Mouse (Mus musculus) leukemia stem cell, adult 10-12 weeks (primary cell): ENCODE measurements around the gene Slc19a2. TPM values are rescaled to one million over a fixed set of nuclear protein-coding genes. Genes with fewer than 3 reads are reported as not detected.

Experiments
- polyA plus RNA-seq: library from polyadenylated mRNA; stranded (reverse); fragments of >175 nt; gene quantifications from 2 replicates; pipeline ENCODE4 v1.2.3, GENCODE M21; 2012; ENCODE audit warnings: low replicate concordance

Gene Slc19a2
- polyA plus RNA-seq: 39.1 and 47.4 TPM in 2 replicates

DNA sequence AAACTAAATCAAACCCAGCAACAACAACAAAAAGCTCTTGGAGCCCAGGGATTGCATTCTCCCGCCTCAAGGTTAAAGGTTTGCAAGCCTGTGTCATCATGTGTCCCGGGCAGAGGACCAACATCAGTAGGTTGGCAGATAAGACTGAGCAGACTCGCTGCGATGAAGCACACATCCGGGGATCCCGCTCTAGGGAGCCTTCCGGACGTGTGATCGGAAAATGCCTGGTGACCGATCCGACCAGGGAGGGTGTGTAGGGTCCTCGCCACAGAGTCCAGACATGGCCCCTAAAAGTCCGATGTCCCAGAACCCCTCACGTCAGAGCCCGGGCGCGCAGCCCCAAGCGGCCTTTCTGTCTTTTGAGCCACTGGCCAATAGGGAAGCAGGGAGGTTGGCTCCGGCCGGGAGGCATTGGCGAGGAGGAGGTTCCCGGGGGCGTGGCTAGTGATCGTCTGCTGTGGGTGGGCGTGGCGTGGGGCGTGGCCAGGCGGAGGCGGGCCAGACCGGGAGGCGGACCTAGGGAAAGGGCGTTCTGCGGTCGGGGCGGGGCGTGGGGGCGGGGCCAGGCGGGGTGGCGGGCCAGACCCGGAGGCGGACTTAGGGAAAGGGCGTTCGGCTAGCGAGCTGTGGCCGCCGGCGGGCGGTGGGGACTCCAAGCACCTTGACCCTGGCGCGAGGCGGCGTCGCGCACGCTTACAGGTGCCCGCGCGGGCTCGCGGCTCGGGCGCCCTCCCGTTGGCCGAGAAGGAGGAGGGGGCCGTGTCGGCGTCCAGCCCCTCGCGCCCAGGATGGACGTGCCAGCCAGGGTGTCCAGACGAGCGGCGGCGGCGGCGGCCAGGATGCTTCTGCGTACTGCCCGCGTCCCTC, at the start of gene Slc19a2:
Gene Slc19a2 (plus strand): TSS at position 582 of the 867 bp plus-strand sequence.

GRCm38 (mm10) chr1:164275455-164275954, 26.7 kb downstream of the Slc19a2 start, which contains the start of gene Ccdc181:
Gene Ccdc181 (plus strand): TSS chr1:164275585.

DNA sequence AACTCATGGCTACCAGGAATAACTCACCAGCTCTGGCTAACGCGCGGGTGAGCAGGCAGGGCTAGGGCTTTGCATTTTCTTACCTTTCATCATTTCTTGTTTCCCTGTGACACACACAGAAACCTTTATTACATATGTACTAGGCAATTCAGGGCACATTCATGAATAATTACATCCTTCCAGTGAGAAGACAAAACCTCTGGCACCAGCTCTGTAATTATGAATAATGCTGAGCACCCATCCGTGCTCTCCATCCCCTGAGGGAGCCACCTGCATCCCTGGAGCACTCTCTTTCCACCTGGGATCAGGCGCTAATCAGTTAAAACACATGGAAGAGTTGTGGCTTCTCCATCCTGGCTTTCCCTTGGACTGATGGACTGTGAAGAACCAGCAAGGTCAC, 55.0 kb downstream of the Slc19a2 start, which contains the start of gene Nme7:
Gene Nme7 (plus strand): TSS at position 301 of the 400 bp plus-strand sequence.

GRCm38 (mm10) chr1:164307124-164307751, 58.4 kb downstream of the Slc19a2 start, which contains the start of gene Blzf1:
Gene Blzf1 (minus strand): TSS chr1:164307489.

Other genes starting within 250 kb of the Slc19a2 start
- gene Sele, start 200.8 kb upstream of the Slc19a2 start, polyA plus RNA-seq: 0.11 TPM in 1 of 2 replicates, not detected in the other
- gene Sell, start 187.1 kb upstream of the Slc19a2 start, polyA plus RNA-seq: 5.5 and 17.7 TPM in 2 replicates
- gene Selp, start 133.8 kb upstream of the Slc19a2 start, polyA plus RNA-seq: 0.12 and 2.5 TPM in 2 replicates
- gene F5, start 97.2 kb upstream of the Slc19a2 start, polyA plus RNA-seq: 0.03 and 0.10 TPM in 2 replicates
- gene Ccdc181, start 26.5 kb downstream of the Slc19a2 start, polyA plus RNA-seq: 0.89 and 1.7 TPM in 2 replicates
- 1.1 and 2.9 TPM in 2 replicates for gene Nme7, start 55.1 kb downstream of the Slc19a2 start, polyA plus RNA-seq
- 0.51 and 0.64 TPM in 2 replicates for gene Blzf1, start 58.4 kb downstream of the Slc19a2 start, polyA plus RNA-seq
- 5.5 and 8.5 TPM in 2 replicates for gene Atp1b1, start 209.3 kb downstream of the Slc19a2 start, polyA plus RNA-seq